Mouse (Mus musculus) CD4-positive, CD25-positive, alpha-beta regulatory T cell, adult 4 months (primary cell): ENCODE data around the gene Syf2. TPM values are rescaled to one million over a fixed set of nuclear protein-coding genes. Genes with fewer than 3 reads are reported as not detected.

Experiments used
- ATAC-seq: one replicate; pipeline ENCODE4 v1.8.0; 2017
- polyA plus RNA-seq, 2 experiments: library from polyadenylated mRNA; unstranded; fragments of 100-300 nt; shearing (Covaris generic); gene quantifications; one replicate each; pipeline ENCODE4 v1.2.1; 2017

Gene Syf2
- polyA plus RNA-seq, 2 experiments from 2014 or later: 215 to 219 TPM

- no peak for ATAC-seq
Measured at GRCm38 (mm10) chr4:134975929-134976308, 45.2 kb downstream of the Syf2 start.

DNA sequence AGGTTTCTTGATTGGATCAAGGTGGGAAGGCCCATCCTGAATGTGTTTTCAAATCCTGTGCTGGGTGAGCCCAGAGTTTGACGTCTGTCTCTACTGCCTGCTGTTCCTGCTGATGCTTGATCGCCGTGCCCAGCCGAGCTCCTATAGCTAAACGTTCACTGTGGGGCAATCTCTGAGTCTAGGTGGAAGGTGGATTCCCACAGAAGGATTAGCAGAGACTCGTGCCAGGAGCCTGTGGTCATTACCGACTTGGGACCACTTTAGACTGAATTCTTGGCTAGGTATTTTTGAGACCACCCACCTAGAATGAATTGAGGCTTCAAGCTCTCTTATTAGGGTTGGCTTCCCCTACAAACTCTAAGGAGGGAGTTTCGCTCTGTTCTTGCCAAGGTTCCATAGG lies 48.2 kb downstream of the Syf2 start:
- ATAC-seq: no peak

DNA sequence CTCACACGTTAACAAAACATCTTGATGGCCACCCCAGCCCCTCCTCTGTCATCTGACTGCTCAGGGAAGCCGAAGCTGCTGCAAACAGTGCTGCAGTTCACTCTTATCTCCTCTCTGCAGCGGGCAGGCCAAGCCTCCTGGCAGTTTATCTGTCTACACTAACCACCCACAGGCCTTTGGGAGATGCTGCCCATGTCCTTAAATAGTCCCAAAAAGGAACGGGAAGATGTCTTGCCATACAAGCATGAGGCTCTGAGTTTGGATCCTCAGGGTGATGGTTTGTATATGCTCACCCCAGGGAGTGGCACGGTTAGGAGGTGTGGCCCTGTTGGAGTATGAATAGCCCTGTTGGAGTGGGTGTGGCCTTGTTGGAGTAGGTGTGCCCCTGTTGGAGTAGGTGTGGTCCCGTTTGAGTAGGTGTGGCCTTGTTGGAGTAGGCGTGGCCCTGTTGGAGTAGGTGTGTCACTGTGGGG lies 51.3 kb downstream of the Syf2 start:
- ATAC-seq: no peak

DNA sequence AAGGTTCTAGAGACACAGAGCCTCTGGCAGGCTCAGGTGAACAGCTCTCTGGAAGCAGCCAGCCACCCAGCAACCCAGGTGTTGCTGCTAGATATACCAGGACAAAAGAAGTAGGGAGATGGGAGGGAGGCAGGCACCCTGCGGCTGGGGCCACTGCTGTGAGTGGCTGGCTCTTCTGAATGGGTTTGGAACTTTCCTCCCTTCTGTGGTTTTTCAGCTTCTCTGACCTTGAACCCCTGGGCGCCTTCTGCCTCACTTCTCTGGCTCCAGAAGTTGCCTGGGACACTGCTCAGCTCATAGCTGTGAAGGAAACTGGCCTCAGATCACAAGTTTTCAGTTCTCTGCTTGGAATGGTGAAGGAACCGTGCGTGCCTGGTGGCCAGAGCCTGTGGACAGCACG lies 52.4 kb downstream of the Syf2 start:
- ATAC-seq: no peak

DNA sequence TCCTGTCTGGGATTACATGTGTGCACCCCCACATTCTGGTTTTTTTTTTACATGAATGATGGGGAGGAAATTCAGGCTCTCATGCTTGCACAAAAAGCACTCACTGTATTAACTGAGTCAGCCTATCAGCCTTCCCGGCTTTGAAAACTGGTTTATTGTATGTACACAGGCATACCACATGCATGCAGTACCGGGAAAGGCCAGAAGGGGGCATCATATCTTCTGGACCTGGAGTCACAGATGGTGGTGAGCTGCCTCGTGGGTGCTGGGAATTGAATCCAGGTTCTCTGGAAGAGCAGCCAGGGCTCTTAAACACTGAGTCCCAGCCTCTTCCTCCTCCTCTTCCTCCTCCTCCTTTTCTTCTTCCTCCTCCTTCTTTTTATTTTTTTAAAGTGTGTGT lies 53.9 kb downstream of the Syf2 start:
- no peak for ATAC-seq

GRCm38 (mm10) chr4:134985626-134986335 lies 55.1 kb downstream of the Syf2 start:
- no peak for ATAC-seq

DNA sequence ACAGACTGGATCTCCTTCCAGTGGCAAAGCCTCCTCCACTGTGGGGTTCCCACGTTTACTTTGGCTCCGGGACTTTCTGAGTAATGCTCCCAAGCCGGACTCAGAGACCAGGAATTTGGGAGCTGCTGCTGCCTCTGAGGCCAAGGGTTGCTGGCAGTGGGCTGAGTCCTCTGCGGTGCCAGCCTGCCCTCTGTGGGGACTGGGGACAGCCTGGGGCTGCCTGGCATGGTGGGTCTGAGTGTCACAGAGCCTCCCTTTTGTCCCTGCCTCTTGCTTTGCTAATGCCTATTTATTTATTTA lies 55.6 kb downstream of the Syf2 start:
- no peak for ATAC-seq

DNA sequence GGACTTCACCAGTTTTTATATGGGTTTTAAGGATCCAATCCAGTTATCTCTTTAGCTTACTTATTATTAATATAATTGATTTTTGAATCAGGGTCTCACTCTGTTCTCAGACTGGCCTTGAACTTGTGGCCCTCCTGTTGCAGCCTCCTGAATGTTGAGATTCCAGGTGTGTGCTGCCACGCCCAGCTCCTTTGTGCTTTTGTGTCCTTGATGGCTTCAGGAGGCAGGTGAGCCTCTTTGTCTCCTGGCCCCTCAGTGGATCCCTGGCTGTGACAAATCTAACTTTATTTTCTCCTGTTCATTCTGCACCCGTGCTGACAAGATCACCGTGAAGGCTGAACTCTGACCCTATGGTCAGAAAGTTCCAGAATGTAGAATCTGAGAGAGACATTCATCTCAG lies 56.3 kb downstream of the Syf2 start:
- ATAC-seq: no peak

Other genes starting within 250 kb of the Syf2 start
- gene Man1c1, start 226.6 kb upstream of the Syf2 start, polyA plus RNA-seq: 1 to 10 TPM; 1.0 to 1.4 TPM
- gene Ldlrap1, start 162.9 kb upstream of the Syf2 start, polyA plus RNA-seq: 10 to 100 TPM; 26.1 to 42.4 TPM
- gene Maco1, start 77.6 kb upstream of the Syf2 start, polyA plus RNA-seq: 1 to 10 TPM; 4.2 to 7.1 TPM
- gene Rhd, start 66.4 kb upstream of the Syf2 start, polyA plus RNA-seq: under 1 TPM in 1 of 2 experiments, not detected in 1; 0.75 TPM
- 100 to 1,000 TPM; 529 to 546 TPM for gene Tmem50a, start 15.9 kb upstream of the Syf2 start, polyA plus RNA-seq
- 100 to 1,000 TPM; 223 to 361 TPM for gene Rsrp1, start 7.3 kb upstream of the Syf2 start, polyA plus RNA-seq
- gene Runx3, start 189.8 kb downstream of the Syf2 start, polyA plus RNA-seq: 10 to 100 TPM in 1 of 2 experiments, 1 to 10 TPM in 1; 9.8 to 11.2 TPM